Comparison of ENCODE assay signal across 12 mouse cellular contexts in genomic region chr3:56270241-56270830, GRCm38 (mm10).
DNase-seq lines count a peak whose midpoint lies in the region; ATAC-seq lines count a peak whose summit lies in the region.
"Had no signal": no experiment of that assay in that cellular context is flagged by ENCODE, and none has a peak within 500 bp of the region (broad histone marks: within the 10 kb centered on the region; RNA-seq: fewer than 3 reads in every experiment).

No protein-coding gene starts in this region.

- peak; percentile 3 for DNase-seq in kidney, adult 11 months
- DNase-seq in right cerebral cortex, adult 18-20 months = peak; percentile 15
- DNase-seq in right cerebral cortex, postnatal 14 days = no peak
- no peak for DNase-seq in T-cell, adult 2 months (ENCODE audit: low spot score)
- DNase-seq: embryo, embryonic 11 days; lung, embryonic 14.5 days; thymus, adult 2 months had no signal

- H3K27me3 ChIP-seq in kidney, embryonic 16.5 days (ENCODE audit: insufficient read depth, low read length) = no peaks in the 10 kb centered on the region
- H3K27me3 ChIP-seq: hindbrain, embryonic 13.5 days had no signal

- H3K9ac ChIP-seq in kidney, embryonic 16.5 days (replicated peaks; ENCODE audit: low read length) = no peak overlapping the region
- H3K9ac ChIP-seq: hindbrain, embryonic 13.5 days; lung, embryonic 14.5 days had no signal

- H3K4me1 ChIP-seq in kidney, embryonic 16.5 days (ENCODE audit: insufficient read depth, low read length) = no peaks in the 10 kb centered on the region
- no peaks in the 10 kb centered on the region for H3K4me1 ChIP-seq in brown adipose tissue, adult 24 weeks (ENCODE audit: control insufficient read depth, insufficient read depth, insufficient read length, low read length)
- H3K4me1 ChIP-seq: hindbrain, embryonic 13.5 days had no signal

- H3K4me2 ChIP-seq in kidney, embryonic 16.5 days (replicated peaks; ENCODE audit: low read depth, low read length) = no peak overlapping the region
- H3K4me2 ChIP-seq: hindbrain, embryonic 13.5 days; lung, embryonic 14.5 days had no signal

- no peak overlapping the region for H3K27ac ChIP-seq in kidney, embryonic 16.5 days (ENCODE audit: low read length)
- H3K27ac ChIP-seq in brown adipose tissue, adult 24 weeks (replicated peaks; ENCODE audit: low read depth, low read length) = peak overlapping the region; percentile 92
- H3K27ac ChIP-seq: hindbrain, embryonic 13.5 days had no signal

- no peaks in the 10 kb centered on the region for H3K36me3 ChIP-seq in kidney, embryonic 16.5 days (ENCODE audit: insufficient read depth, low read length)
- H3K36me3 ChIP-seq: hindbrain, embryonic 13.5 days had no signal

- 72% methylated on average over 6 of the region's 6 CpGs for WGBS in kidney, embryonic 16.5 days

- ATAC-seq in kidney, embryonic 16.5 days (ENCODE audit: low FRiP score, low TSS enrichment) = no peak
- no peak for ATAC-seq in inflammation-experienced regulatory T-cells, adult 6 months
- ATAC-seq: forebrain, embryonic 16.5 days had no signal

- H3K9me3 ChIP-seq in kidney, embryonic 16.5 days (ENCODE audit: low read length) = no peaks in the 10 kb centered on the region
- H3K9me3 ChIP-seq: hindbrain, embryonic 13.5 days had no signal

- no peak overlapping the region for H3K4me3 ChIP-seq in kidney, embryonic 16.5 days (ENCODE audit: low read length)
- H3K4me3 ChIP-seq in brown adipose tissue, adult 24 weeks (ENCODE audit: insufficient read depth, low read depth, low read length) = peak overlapping the region; percentile 36; the same call in 1 of the 2 replicates
- H3K4me3 ChIP-seq: hindbrain, embryonic 13.5 days had no signal

Comparison
In these comparisons a context has a peak if more than half of its experiments do, and no peak if none do; other contexts are left out.
1. DNase-seq: peak in kidney, adult 11 months (single experiment) and right cerebral cortex, adult 18-20 months (single experiment); none in right cerebral cortex, postnatal 14 days (single experiment) and T-cell, adult 2 months (single experiment).